ENCODE assay signal across 17 mouse cellular contexts in genomic region chr6:124879390-124879789, GRCm38 (mm10). TPM values are rescaled to one million over a fixed set of nuclear protein-coding genes. Genes with fewer than 3 reads are reported as not detected.
"Had no signal": no experiment of that assay in that cellular context is flagged by ENCODE, and none has a peak within 500 bp of the region (broad histone marks: within the 10 kb centered on the region; RNA-seq: fewer than 3 reads in every experiment).

No protein-coding gene starts in this region.

- H3K4me1 ChIP-seq: intestine, embryonic 15.5 days; kidney, embryonic 15.5 days; liver, embryonic 13.5 days; neural tube, embryonic 13.5 days had no signal

- H3K36me3 ChIP-seq: intestine, embryonic 15.5 days; kidney, embryonic 15.5 days; liver, embryonic 13.5 days; neural tube, embryonic 13.5 days had no signal

- H3K4me3 ChIP-seq: intestine, embryonic 15.5 days; kidney, embryonic 15.5 days; liver, embryonic 13.5 days; neural tube, embryonic 13.5 days had no signal

- H3K27me3 ChIP-seq: intestine, embryonic 15.5 days; kidney, embryonic 15.5 days; liver, embryonic 13.5 days; neural tube, embryonic 13.5 days had no signal

- H3K27ac ChIP-seq: intestine, embryonic 15.5 days; kidney, embryonic 15.5 days; liver, embryonic 13.5 days; neural tube, embryonic 13.5 days; stomach, postnatal 0 days had no signal

- H3K9me3 ChIP-seq: intestine, embryonic 15.5 days; kidney, embryonic 15.5 days; liver, embryonic 13.5 days; neural tube, embryonic 13.5 days had no signal

- H3K4me2 ChIP-seq: intestine, embryonic 15.5 days; kidney, embryonic 15.5 days; liver, embryonic 13.5 days; midbrain, embryonic 11.5 days; neural tube, embryonic 13.5 days had no signal

- DNase-seq: kidney, adult 11 months; kidney, adult 8-10 months; kidney, postnatal 10 days; kidney, postnatal 36 days; liver, embryonic 13.5 days; lung, adult 2 months; lung, postnatal 14 days; lung, postnatal 4 days; midbrain, embryonic 14.5 days; right cerebral cortex, postnatal 4 days had no signal

RNA-seq across cellular contexts. Expression of gene Cd4, which starts 8.6 kb away (rescaled TPM):
- polyA plus RNA-seq: limb, embryonic 11.5 days; liver, embryonic 13.5 days; midbrain, embryonic 11.5 days; neural tube, embryonic 13.5 days had no signal

RNA-seq across cellular contexts. Expression of gene Gnb3, which starts 39.3 kb away (rescaled TPM):
- polyA plus RNA-seq: liver, adult 2 months had no signal
